Mouse (Mus musculus) neural tube, embryonic 15.5 days (tissue): ENCODE measurements around the gene Unk. TPM values are rescaled to one million over a fixed set of nuclear protein-coding genes. Genes with fewer than 3 reads are reported as not detected.
"Not testable (repeated sequence)": the region's sequence is repeated elsewhere in the genome, so short reads cannot be mapped to it uniquely, and the experiment has no call there.

Experiments
- ATAC-seq: fragments of 200-750 bp; cut with Nextera tagmentation; 2 replicates; pipeline ENCODE4 v1.8.0; 2017; ENCODE audit warnings: mild to moderate bottlenecking, moderate TSS enrichment, moderate library complexity; ENCODE audit not compliant: low FRiP score
- H3K27ac ChIP-seq: fragments of 300-500 bp; sonication (generic); replicated peaks from 2 replicates; pipeline ENCODE4 v1.5.1; 2015; ENCODE audit warnings: mild to moderate bottlenecking, inconsistent platforms
- H3K27me3 ChIP-seq: fragments of 300-500 bp; sonication (generic); replicated peaks from 2 replicates; pipeline ENCODE4 v1.6.1; 2015; ENCODE audit warnings: inconsistent platforms
- H3K36me3 ChIP-seq: fragments of 300-500 bp; sonication (generic); 2 replicates; pipeline ENCODE4 v1.6.1; 2015; ENCODE audit warnings: inconsistent platforms
- H3K4me1 ChIP-seq: fragments of 300-500 bp; sonication (generic); 2 replicates; pipeline ENCODE4 v1.6.1; 2015; ENCODE audit warnings: inconsistent platforms
- H3K4me2 ChIP-seq: fragments of 300-500 bp; sonication (generic); 2 replicates; pipeline ENCODE4 v1.6.1; 2015; ENCODE audit warnings: inconsistent platforms, mild to moderate bottlenecking, moderate library complexity
- H3K4me3 ChIP-seq: fragments of 300-500 bp; sonication (generic); replicated peaks from 2 replicates; pipeline ENCODE4 v1.5.1; 2015; ENCODE audit warnings: mild to moderate bottlenecking, inconsistent platforms
- H3K9ac ChIP-seq: fragments of 300-500 bp; sonication (generic); replicated peaks from 2 replicates; pipeline ENCODE4 v1.6.1; 2015; ENCODE audit warnings: mild to moderate bottlenecking, inconsistent platforms
- H3K9me3 ChIP-seq: fragments of 300-500 bp; sonication (generic); replicated peaks from 2 replicates; pipeline ENCODE4 v1.6.1; 2016; ENCODE audit warnings: inconsistent platforms
- WGBS: fragments of 180-500 bp; shearing (Covaris S2); methylation state at CpG from one replicate; pipeline ENCODE4 v1.1.7; 2015; ENCODE audit warnings: mixed read lengths; 5-methylcytosine and 5-hydroxymethylcytosine counted together
- polyA plus RNA-seq: library from polyadenylated mRNA; unstranded; fragments of >200 nt; fragmentation: Nextera tagmentation; extraction: Ambion mirVana; gene quantifications from 2 replicates; pipeline ENCODE4 v1.2.1, GENCODE M21; 2015

Unk gene
- polyA plus RNA-seq, 1 experiment from 2014 or later: 31.6 TPM

DNA sequence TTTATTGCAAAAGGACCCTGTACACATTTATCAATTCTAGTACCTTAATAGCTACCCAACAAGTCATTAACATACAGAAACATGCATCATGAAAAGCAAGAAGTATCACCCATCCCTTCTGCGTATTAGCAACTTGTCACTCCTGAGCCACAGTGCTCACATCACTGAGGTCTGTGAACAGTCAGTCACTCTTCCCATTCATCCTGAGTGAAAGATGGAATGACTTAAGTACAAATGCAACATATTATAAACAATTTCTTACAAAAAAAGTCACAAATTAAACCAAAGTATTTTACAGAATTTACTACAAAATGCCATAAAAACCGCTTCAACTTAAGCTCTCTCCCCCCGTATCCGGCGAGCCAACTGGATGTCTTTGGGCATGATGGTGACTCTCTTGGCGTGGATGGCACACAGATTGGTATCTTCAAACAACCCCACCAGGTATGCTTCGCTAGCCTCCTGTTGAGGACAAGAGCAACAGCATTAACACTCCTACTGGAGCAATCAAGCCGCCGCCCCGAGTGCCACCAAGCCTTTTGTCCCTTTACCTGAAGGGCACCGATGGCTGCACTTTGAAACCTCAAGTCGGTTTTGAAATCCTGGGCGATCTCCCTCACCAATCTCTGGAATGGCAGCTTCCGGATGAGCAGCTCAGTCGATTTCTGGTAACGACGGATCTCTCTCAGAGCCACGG is 6.9 kb upstream of the Unk start:
- 5% methylated on average over 18 of the region's 18 CpGs for WGBS
- H3K4me2 ChIP-seq: peak overlapping the region; percentile 62
- H3K36me3 ChIP-seq: peaks cover 17% of the 10 kb centered on the region
- H3K4me1 ChIP-seq: peaks cover 15% of the 10 kb centered on the region
- H3K4me3 ChIP-seq: peak overlapping the region; percentile 98
- not testable (repeated sequence) for H3K9me3 ChIP-seq, H3K27me3 ChIP-seq, ATAC-seq
- H3K27ac ChIP-seq: peak overlapping the region; percentile 100
- peak overlapping the region; percentile 100 for H3K9ac ChIP-seq

DNA sequence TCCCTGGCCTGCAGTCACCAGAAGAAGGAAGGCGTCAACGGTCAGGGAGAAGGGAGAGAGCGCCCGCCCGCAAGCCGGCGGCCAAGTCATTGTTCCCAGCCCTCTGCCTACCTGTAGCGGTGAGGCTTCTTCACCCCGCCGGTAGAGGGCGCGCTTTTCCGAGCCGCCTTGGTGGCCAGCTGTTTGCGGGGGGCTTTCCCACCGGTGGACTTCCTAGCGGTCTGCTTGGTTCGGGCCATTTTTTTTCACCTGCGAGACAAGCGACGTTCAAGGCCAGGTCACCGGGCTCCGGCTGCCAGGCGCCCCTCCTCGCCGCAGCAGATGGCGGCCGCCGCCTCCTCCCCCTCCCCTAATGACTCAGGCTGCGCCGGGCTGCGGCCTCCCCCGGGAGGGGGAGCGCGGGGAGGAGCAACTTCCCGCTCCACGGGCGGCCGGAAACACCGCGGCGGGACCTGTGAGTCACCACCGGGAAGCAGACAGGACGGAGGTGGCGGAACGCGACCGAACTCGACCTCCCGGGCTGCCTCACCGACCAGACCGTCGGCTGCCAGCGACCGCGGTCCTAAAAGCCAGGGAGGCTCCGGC is 6.3 kb upstream of the Unk start:
- H3K4me3 ChIP-seq: peak overlapping the region; percentile 98
- H3K9me3 ChIP-seq: no peaks in the 10 kb centered on the region
- peak; percentile 78 for ATAC-seq
- H3K36me3 ChIP-seq: peaks cover 17% of the 10 kb centered on the region
- H3K9ac ChIP-seq: peak overlapping the region; percentile 100
- no peaks in the 10 kb centered on the region for H3K27me3 ChIP-seq
- peaks cover 15% of the 10 kb centered on the region for H3K4me1 ChIP-seq
- WGBS: 3% methylated on average over 47 of the region's 57 CpGs
- peak overlapping the region; percentile 62 for H3K4me2 ChIP-seq
- peak overlapping the region; percentile 100 for H3K27ac ChIP-seq

GRCm38 (mm10) chr11:116024356-116024808 is 5.7 kb upstream of the Unk start:
- H3K36me3 ChIP-seq: peaks cover 17% of the 10 kb centered on the region
- no peaks in the 10 kb centered on the region for H3K9me3 ChIP-seq
- peak; percentile 95 for ATAC-seq
- peak overlapping the region; percentile 100 for H3K27ac ChIP-seq
- WGBS: under 1% methylated on average over 37 of the region's 37 CpGs
- H3K4me1 ChIP-seq: peaks cover 19% of the 10 kb centered on the region
- no peaks in the 10 kb centered on the region for H3K27me3 ChIP-seq
- no peak overlapping the region; the same call in 1 of the 2 replicates for H3K4me2 ChIP-seq
- H3K9ac ChIP-seq: peak overlapping the region; percentile 100
- peak overlapping the region; percentile 98 for H3K4me3 ChIP-seq

GRCm38 (mm10) chr11:116025056-116025845 is 4.9 kb upstream of the Unk start:
- H3K4me2 ChIP-seq: no peak overlapping the region

GRCm38 (mm10) chr11:116027756-116028155 is 2.4 kb upstream of the Unk start, which contains the start of gene H3f3b:
H3f3b (minus strand) TSS chr11:116027962.
- 80% methylated on average over 4 of the region's 4 CpGs for WGBS
- Histone ChIP-seq H3K9me3 (no peaks in the 10 kb centered on the region), H3K4me3 (no peak within 1 kb of the TSS), H3K27ac (no peak within 1 kb of the TSS), H3K4me2 (no peak within 1 kb of the TSS), H3K36me3 (no peaks in the 10 kb centered on the region), H3K27me3 (no peaks in the 10 kb centered on the region), H3K9ac (no peak within 1 kb of the TSS), H3K4me1 (peaks cover 27% of the 10 kb centered on the region)
- no peak for ATAC-seq

More at GRCm38 (mm10) chr11:116025056-116025845, 4.9 kb upstream of the Unk start:
- Histone ChIP-seq H3K9me3 (no peaks in the 10 kb centered on the region), H3K36me3 (peaks cover 13% of the 10 kb centered on the region), H3K9ac (no peak overlapping the region), H3K27me3 (no peaks in the 10 kb centered on the region), H3K4me1 (peaks cover 24% of the 10 kb centered on the region), H3K4me3 (no peak overlapping the region), H3K27ac (peak overlapping the region; percentile 77)
- 90% methylated on average over 3 of the region's 3 CpGs for WGBS
- ATAC-seq: no peak

DNA sequence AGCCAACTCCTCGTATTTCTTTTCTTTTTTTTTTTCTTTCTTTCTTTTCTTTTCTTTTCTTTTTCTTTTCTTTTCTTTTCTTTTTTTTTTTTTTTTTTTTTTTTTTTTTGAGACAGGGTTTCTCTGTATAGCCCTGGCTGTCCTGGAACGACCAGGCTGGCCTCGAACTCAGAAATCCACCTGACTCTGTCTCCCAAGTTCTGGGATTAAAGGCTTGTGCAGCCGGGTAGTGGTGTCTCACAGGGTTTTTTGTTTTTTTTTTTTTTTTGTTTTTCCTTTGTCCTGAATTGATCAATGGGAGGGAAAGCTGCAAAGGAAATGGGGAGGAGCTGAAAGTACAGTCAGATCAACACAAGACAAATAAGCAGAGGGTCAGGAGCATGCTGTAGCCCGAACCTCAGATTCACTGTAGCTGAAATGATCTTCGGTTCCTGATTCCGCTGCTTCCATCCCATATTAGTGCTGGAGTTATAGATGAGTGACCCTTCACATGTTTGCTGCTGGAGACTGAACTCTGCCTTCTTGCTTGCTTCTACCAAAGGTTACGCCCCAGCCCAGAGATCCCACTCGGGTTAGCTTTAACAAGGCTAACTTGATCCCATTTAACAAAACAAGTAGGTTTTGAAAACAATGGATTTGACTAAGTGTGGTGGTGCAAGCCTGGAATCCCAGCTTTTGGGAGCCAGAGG is 1.8 kb upstream of the Unk start:
- WGBS: 88% methylated on average over 9 of the region's 9 CpGs

DNA sequence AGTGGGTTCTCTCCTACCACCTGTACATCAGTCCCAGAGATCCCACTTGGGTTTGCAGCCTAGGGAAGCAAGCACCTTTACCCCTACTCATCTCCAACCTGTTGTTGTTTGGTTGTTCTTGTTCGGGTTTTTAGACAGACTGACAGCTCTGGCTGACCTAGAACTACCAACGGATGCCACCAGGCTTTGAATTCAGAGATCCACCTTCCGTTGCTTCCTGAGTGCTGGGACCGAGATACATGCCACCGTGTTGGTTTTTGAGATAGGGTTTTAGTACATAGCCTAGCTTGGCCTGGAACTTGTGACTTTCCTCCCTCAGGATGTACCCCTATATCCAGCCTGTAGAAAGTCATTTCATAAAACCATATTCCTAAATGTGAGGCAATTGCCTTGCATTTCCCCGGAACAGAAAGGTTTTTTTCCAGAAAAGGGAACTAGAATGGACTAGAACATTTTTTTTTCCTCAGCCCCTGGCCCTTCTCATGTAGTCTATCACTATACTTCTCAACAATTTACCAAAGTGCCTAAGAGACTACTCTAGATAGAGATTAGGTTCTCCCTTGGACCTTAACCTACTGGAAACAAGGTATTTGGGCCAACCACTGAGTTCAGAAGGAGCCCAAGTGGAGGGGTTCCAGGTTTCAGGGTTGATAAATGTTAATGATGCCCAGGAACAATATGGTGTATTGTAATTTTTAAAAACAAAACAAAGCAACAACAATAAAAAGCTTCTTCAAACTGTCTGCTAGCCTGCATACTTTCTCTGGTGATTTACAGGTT is 846 bp upstream of the Unk start:
- peak overlapping the region; percentile 65 for H3K4me2 ChIP-seq
- peaks cover 35% of the 10 kb centered on the region for H3K4me1 ChIP-seq
- H3K27me3 ChIP-seq: no peaks in the 10 kb centered on the region
- ATAC-seq: 0 out of 2 replicates have a peak, but pooled peaks have one; percentile 0
- no peaks in the 10 kb centered on the region for H3K9me3 ChIP-seq
- 87% methylated on average over 6 of the region's 6 CpGs for WGBS
- peak overlapping the region; percentile 100 for H3K27ac ChIP-seq
- H3K4me3 ChIP-seq: peak overlapping the region; percentile 75
- H3K36me3 ChIP-seq: no peaks in the 10 kb centered on the region
- H3K9ac ChIP-seq: peak overlapping the region; percentile 57

More for the DNA sequence above, 1.8 kb upstream of the Unk start:
- H3K4me2 ChIP-seq: no peak overlapping the region
- no peaks in the 10 kb centered on the region for H3K36me3 ChIP-seq
- H3K27me3 ChIP-seq: no peaks in the 10 kb centered on the region
- no peak overlapping the region for H3K27ac ChIP-seq
- no peak overlapping the region for H3K4me3 ChIP-seq
- no peak for ATAC-seq
- peaks cover 33% of the 10 kb centered on the region for H3K4me1 ChIP-seq
- H3K9me3 ChIP-seq: no peaks in the 10 kb centered on the region
- no peak overlapping the region for H3K9ac ChIP-seq

GRCm38 (mm10) chr11:116030898-116031845 is 1.1 kb downstream of the Unk start:
- H3K9me3 ChIP-seq: no peaks in the 10 kb centered on the region
- no peaks in the 10 kb centered on the region for H3K27me3 ChIP-seq
- H3K4me2 ChIP-seq: peak overlapping the region; percentile 76
- 27% methylated on average over 14 of the region's 14 CpGs for WGBS
- H3K36me3 ChIP-seq: no peaks in the 10 kb centered on the region
- peak overlapping the region; percentile 100 for H3K27ac ChIP-seq
- H3K9ac ChIP-seq: peak overlapping the region; percentile 89
- H3K4me1 ChIP-seq: peaks cover 35% of the 10 kb centered on the region
- peak overlapping the region; percentile 75 for H3K4me3 ChIP-seq
- peak; percentile 43 for ATAC-seq

DNA sequence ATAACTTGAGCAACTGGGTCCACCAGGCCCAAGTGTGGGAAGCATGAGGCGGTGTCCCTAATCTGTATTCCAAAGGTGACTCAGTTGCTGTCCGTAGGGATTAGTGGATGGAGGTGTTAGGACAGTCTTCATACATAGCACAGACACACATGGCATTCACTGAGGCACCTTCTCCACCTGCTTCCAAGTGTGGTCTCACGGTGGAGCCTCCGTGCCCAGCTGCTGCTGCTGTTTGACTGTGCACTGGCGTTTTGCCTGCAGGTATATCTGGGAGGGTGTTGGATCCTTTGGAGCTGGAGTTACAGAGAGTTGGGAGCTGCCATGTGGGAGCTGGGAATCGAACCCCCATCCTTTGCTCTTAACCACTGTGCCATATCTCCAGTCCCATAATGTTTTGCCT is 4.5 kb downstream of the Unk start:
- Histone ChIP-seq H3K4me3 (no peak overlapping the region), H3K4me1 (peaks cover 30% of the 10 kb centered on the region), H3K4me2 (no peak overlapping the region), H3K27me3 (no peaks in the 10 kb centered on the region), H3K9me3 (no peaks in the 10 kb centered on the region), H3K27ac (no peak overlapping the region), H3K9ac (no peak overlapping the region), H3K36me3 (peaks cover 11% of the 10 kb centered on the region)
- ATAC-seq: no peak
- WGBS: 98% methylated on average over 6 of the region's 6 CpGs

DNA sequence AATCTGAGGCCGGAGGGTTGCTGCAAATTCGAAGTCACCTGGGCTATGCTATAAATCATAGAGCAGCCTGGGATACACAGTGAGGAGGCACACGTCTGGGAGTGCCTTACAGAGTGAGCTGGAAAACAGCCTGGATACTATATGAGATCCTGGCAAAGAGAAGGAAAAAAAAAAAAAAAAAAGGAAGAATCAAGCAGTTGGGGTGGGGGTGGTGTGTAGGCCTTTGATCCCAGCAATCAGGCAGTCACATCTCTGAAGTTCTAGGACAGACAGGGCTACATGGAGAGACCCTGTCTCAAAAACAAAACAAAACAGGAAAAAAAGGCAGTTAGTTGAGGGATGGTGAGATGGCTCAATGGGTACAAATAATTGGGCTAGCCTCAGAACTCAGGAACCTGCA is 6.5 kb downstream of the Unk start:
- Histone ChIP-seq H3K27ac (no peak overlapping the region), H3K4me3 (no peak overlapping the region), H3K4me1 (peaks cover 18% of the 10 kb centered on the region), H3K36me3 (peaks cover 20% of the 10 kb centered on the region), H3K27me3 (no peaks in the 10 kb centered on the region), H3K9me3 (no peaks in the 10 kb centered on the region), H3K9ac (no peak overlapping the region), H3K4me2 (no peak overlapping the region)
- WGBS: 72% methylated on average over 3 of the region's 3 CpGs
- ATAC-seq: no peak
